Mouse (Mus musculus): ENCODE data around the gene Nutm1. TPM values are rescaled to one million over a fixed set of nuclear protein-coding genes. Genes with fewer than 3 reads are reported as not detected.

The Nutm1 gene
- polyA plus RNA-seq, 2 experiments = not detected

- Histone ChIP-seq H3K9ac (ENCODE audit: low read depth, low read length, severe bottlenecking) (no peak overlapping the region), H3K27ac (replicated peaks; ENCODE audit: low read depth, low read length) (no peak overlapping the region), H3K4me3 (replicated peaks; ENCODE audit: low read length) (no peak overlapping the region), H3K9me3 (ENCODE audit: control insufficient read depth, low read length) (no peaks in the 10 kb centered on the region), H3K36me3 (ENCODE audit: control insufficient read depth, insufficient read depth, low read length) (no peaks in the 10 kb centered on the region), H3K27me3 (ENCODE audit: control insufficient read depth, insufficient read depth, low read length) (no peaks in the 10 kb centered on the region), H3K4me1 (ENCODE audit: control insufficient read depth, insufficient read depth, low read length) (peaks cover 6% of the 10 kb centered on the region; the same call in 1 of the 2 replicates), H3K4me2 (replicated peaks; ENCODE audit: low read depth, low read length, severe bottlenecking) (no peak overlapping the region)
- 86% methylated on average over 1 of the region's 1 CpGs for WGBS
- TF ChIP-seq POLR2A (IDR thresholded peaks at IDR 0.05; ENCODE audit: borderline replicate concordance, extremely low read depth, insufficient read depth, insufficient read length) = no peak
- no peak for ATAC-seq (ENCODE audit: low FRiP score, low read depth)
- no peak for DNase-seq (ENCODE audit: low spot score)
Measured at GRCm38 (mm10) chr2:112282846-112283245, 23.8 kb upstream of the Nutm1 start.

- no peak overlapping the region for H3K27ac ChIP-seq (replicated peaks; ENCODE audit: low read depth, low read length)
- H3K9me3 ChIP-seq (ENCODE audit: control insufficient read depth, low read length) = no peaks in the 10 kb centered on the region
- no peak overlapping the region for H3K4me2 ChIP-seq (replicated peaks; ENCODE audit: low read depth, low read length, severe bottlenecking)
- no peaks in the 10 kb centered on the region for H3K4me1 ChIP-seq (ENCODE audit: control insufficient read depth, insufficient read depth, low read length)
- no peaks in the 10 kb centered on the region for H3K36me3 ChIP-seq (ENCODE audit: control insufficient read depth, insufficient read depth, low read length)
- H3K9ac ChIP-seq (ENCODE audit: low read depth, low read length, severe bottlenecking) = no peak overlapping the region
- H3K4me3 ChIP-seq (replicated peaks; ENCODE audit: low read length) = no peak overlapping the region
- no peaks in the 10 kb centered on the region for H3K27me3 ChIP-seq (ENCODE audit: control insufficient read depth, insufficient read depth, low read length)
- ATAC-seq (ENCODE audit: low FRiP score, low read depth) (no peak), DNase-seq (ENCODE audit: low spot score) (no peak)
- no peak for TF ChIP-seq POLR2A (IDR thresholded peaks at IDR 0.05; ENCODE audit: borderline replicate concordance, extremely low read depth, insufficient read depth, insufficient read length)
- WGBS = 92% methylated on average over 3 of the region's 3 CpGs
Measured at GRCm38 (mm10) chr2:112276870-112277269, 17.8 kb upstream of the Nutm1 start.

GRCm38 (mm10) chr2:112273474-112273873, 14.4 kb upstream of the Nutm1 start:
- H3K27me3 ChIP-seq (ENCODE audit: control insufficient read depth, insufficient read depth, low read length) = no peaks in the 10 kb centered on the region
- H3K36me3 ChIP-seq (ENCODE audit: control insufficient read depth, insufficient read depth, low read length) = no peaks in the 10 kb centered on the region
- DNase-seq (ENCODE audit: low spot score) (no peak), ATAC-seq (ENCODE audit: low FRiP score, low read depth) (no peak)
- TF ChIP-seq POLR2A (IDR thresholded peaks at IDR 0.05; ENCODE audit: borderline replicate concordance, extremely low read depth, insufficient read depth, insufficient read length) = no peak
- H3K9me3 ChIP-seq (ENCODE audit: control insufficient read depth, low read length) = no peaks in the 10 kb centered on the region
- no peak overlapping the region for H3K4me3 ChIP-seq (replicated peaks; ENCODE audit: low read length)
- H3K4me1 ChIP-seq (ENCODE audit: control insufficient read depth, insufficient read depth, low read length) = no peaks in the 10 kb centered on the region
- WGBS = 92% methylated on average over 6 of the region's 6 CpGs
- H3K9ac ChIP-seq (ENCODE audit: low read depth, low read length, severe bottlenecking) = no peak overlapping the region
- H3K4me2 ChIP-seq (replicated peaks; ENCODE audit: low read depth, low read length, severe bottlenecking) = no peak overlapping the region
- no peak overlapping the region for H3K27ac ChIP-seq (replicated peaks; ENCODE audit: low read depth, low read length)

- ATAC-seq (ENCODE audit: low FRiP score, low read depth) (no peak), DNase-seq (ENCODE audit: low spot score) (no peak)
- Histone ChIP-seq H3K4me1 (ENCODE audit: control insufficient read depth, insufficient read depth, low read length) (no peaks in the 10 kb centered on the region), H3K36me3 (ENCODE audit: control insufficient read depth, insufficient read depth, low read length) (no peaks in the 10 kb centered on the region), H3K27me3 (ENCODE audit: control insufficient read depth, insufficient read depth, low read length) (no peaks in the 10 kb centered on the region), H3K9ac (ENCODE audit: low read depth, low read length, severe bottlenecking) (no peak overlapping the region), H3K4me3 (replicated peaks; ENCODE audit: low read length) (no peak overlapping the region), H3K4me2 (replicated peaks; ENCODE audit: low read depth, low read length, severe bottlenecking) (no peak overlapping the region), H3K27ac (replicated peaks; ENCODE audit: low read depth, low read length) (no peak overlapping the region), H3K9me3 (ENCODE audit: control insufficient read depth, low read length) (no peaks in the 10 kb centered on the region)
- 91% methylated on average over 2 of the region's 2 CpGs for WGBS
- no peak for TF ChIP-seq POLR2A (IDR thresholded peaks at IDR 0.05; ENCODE audit: borderline replicate concordance, extremely low read depth, insufficient read depth, insufficient read length)
Measured at GRCm38 (mm10) chr2:112272909-112273308, 13.8 kb upstream of the Nutm1 start.

- Histone ChIP-seq H3K27ac (replicated peaks; ENCODE audit: low read depth, low read length) (no peak overlapping the region), H3K27me3 (ENCODE audit: control insufficient read depth, insufficient read depth, low read length) (no peaks in the 10 kb centered on the region), H3K4me2 (replicated peaks; ENCODE audit: low read depth, low read length, severe bottlenecking) (no peak overlapping the region), H3K36me3 (ENCODE audit: control insufficient read depth, insufficient read depth, low read length) (no peaks in the 10 kb centered on the region), H3K4me1 (ENCODE audit: control insufficient read depth, insufficient read depth, low read length) (peaks cover 6% of the 10 kb centered on the region; the same call in 1 of the 2 replicates), H3K9me3 (ENCODE audit: control insufficient read depth, low read length) (no peaks in the 10 kb centered on the region), H3K9ac (ENCODE audit: low read depth, low read length, severe bottlenecking) (no peak overlapping the region), H3K4me3 (replicated peaks; ENCODE audit: low read length) (no peak overlapping the region)
- no peak for TF ChIP-seq POLR2A (IDR thresholded peaks at IDR 0.05; ENCODE audit: borderline replicate concordance, extremely low read depth, insufficient read depth, insufficient read length)
- WGBS = 92% methylated on average over 2 of the region's 2 CpGs
- no peak for DNase-seq (ENCODE audit: low spot score)
- ATAC-seq (ENCODE audit: low FRiP score, low read depth) = no peak
Measured at GRCm38 (mm10) chr2:112270011-112270410, 10.9 kb upstream of the Nutm1 start.
